Mouse (Mus musculus): ENCODE data around the gene Gm20518.

DNA sequence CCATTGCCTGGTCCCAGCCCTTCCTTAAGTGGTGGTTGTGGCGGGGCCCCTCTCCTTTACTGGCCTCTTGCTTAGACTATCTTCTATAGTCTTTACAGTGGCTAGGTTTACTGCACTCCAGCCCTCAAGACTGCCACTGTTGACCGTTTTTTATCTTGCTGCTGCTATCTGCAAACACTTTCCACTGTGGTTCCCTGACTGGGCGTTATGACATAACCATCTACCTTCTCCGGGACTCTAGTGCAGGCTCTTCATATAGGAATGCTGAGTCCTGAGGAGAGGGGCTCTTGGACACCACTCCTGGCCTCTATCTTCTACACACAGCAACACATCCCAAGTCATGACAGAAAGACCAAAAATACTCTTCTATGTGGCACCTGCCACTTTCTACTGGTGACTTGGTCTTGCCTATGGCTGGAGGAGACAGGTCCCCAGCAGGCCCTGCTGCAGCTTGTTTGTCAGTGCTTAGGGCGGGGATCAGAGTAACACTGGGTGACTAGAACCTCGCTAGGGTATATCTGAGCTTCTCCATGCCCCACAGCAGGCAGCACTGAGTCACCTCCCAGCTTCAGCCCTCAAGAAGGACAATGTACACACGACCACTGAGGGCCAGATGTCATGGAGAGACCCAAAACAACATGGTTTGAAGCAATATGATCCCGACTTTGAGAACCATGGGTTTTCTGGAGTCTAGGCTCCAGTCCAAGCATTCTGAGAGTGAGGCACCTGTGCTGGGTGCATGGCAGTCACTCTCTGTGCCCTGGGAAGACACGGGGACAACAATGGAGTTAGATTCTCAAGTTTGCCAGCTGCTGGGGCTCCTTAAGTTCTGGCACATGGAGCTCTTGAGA is 42.3 kb upstream of the Gm20518 start:
- TF ChIP-seq GATA1 (IDR thresholded peaks at IDR 0.05; ENCODE audit: borderline replicate concordance, low read length): no peak
- no peak for TF ChIP-seq CTCF (IDR thresholded peaks at IDR 0.05; ENCODE audit: low read depth, low read length)
- no peak for TF ChIP-seq TAL1 (conservative IDR thresholded peaks at IDR 0.05; ENCODE audit: low read depth, low read length)
- no peak for TF ChIP-seq GATA2 (IDR thresholded peaks at IDR 0.05; ENCODE audit: borderline replicate concordance, low read depth, low read length)
- no peak for TF ChIP-seq POLR2AphosphoS5 (IDR thresholded peaks at IDR 0.05; ENCODE audit: insufficient replicate concordance, low read depth, low read length)
